Mouse (Mus musculus) ES-Bruce4 (cell line): Measurements from ENCODE around the gene Lipa.

Source experiments
- CTCF ChIP-seq: IDR thresholded peaks from one replicate; pipeline ENCODE4 v1.8.1; 2011; ENCODE audit warnings: low read depth, low read length
- EP300 ChIP-seq: IDR thresholded peaks from 2 replicates; pipeline ENCODE4 v1.6.1; 2011; ENCODE audit warnings: low read depth, low read length; ENCODE audit not compliant: insufficient read depth
- POLR2A ChIP-seq: IDR thresholded peaks from one replicate; pipeline ENCODE4 v1.8.1; 2011; ENCODE audit warnings: low read length; ENCODE audit not compliant: insufficient read depth

- TF ChIP-seq EP300 (no peak), CTCF (no peak), POLR2A (no peak)
Measured at GRCm38 (mm10) chr19:34448851-34449250, 78.4 kb downstream of the Lipa start.
